Mouse (Mus musculus) layer of hippocampus, postnatal 36 days (tissue): Measurements from ENCODE around the gene H2-Oa. TPM values are rescaled to one million over a fixed set of nuclear protein-coding genes. Genes with fewer than 3 reads are reported as not detected.

ENCODE experiments used
- DNase-seq, 2 experiments: peaks; one replicate each; pipeline ENCODE4 v3.0.0; 2022
- total RNA-seq, 2 experiments: library from RNA; stranded (reverse); gene quantifications; 2 replicates each; pipeline ENCODE4 v1.2.3; 2021

H2-Oa gene
- total RNA-seq, result under 1 TPM; 0.35 to 0.42 TPM

GRCm38 (mm10) chr17:34092197-34092875 lies at the start of gene H2-Oa:
Gene H2-Oa (plus strand): TSS chr17:34092340.
- no peak for DNase-seq

GRCm38 (mm10) chr17:34045941-34046340 lies 46.2 kb upstream of the H2-Oa start:
- no peak for DNase-seq

- no peak for DNase-seq
These were observed 44.6 kb upstream of the H2-Oa start for GRCm38 (mm10) chr17:34047404-34048050.

- no peak for DNase-seq
These were observed 34.9 kb upstream of the H2-Oa start for GRCm38 (mm10) chr17:34057224-34057623.

GRCm38 (mm10) chr17:34068864-34069263 lies 23.3 kb upstream of the H2-Oa start:
- no peak for DNase-seq

GRCm38 (mm10) chr17:34072091-34072490 lies 20.0 kb upstream of the H2-Oa start:
- DNase-seq, result no peak

- DNase-seq, result peak; percentile 17 to 61
These were observed 16.9 kb upstream of the H2-Oa start for GRCm38 (mm10) chr17:34075271-34075670.

- peak; percentile 45 to 56 for DNase-seq
These were observed 14.6 kb upstream of the H2-Oa start for GRCm38 (mm10) chr17:34077549-34077948.

GRCm38 (mm10) chr17:34078148-34078547 lies 14.0 kb upstream of the H2-Oa start:
- DNase-seq, result no peak

GRCm38 (mm10) chr17:34079002-34079401 lies 13.1 kb upstream of the H2-Oa start:
- DNase-seq, result no peak

- peak in 1 of 2 experiments; percentile 11 for DNase-seq
These were observed 12.5 kb upstream of the H2-Oa start for GRCm38 (mm10) chr17:34079621-34080020.

- no peak for DNase-seq
These were observed 9.0 kb upstream of the H2-Oa start for GRCm38 (mm10) chr17:34083104-34083503.

- DNase-seq, result no peak
These were observed 4.8 kb upstream of the H2-Oa start for GRCm38 (mm10) chr17:34087386-34087785.

- no peak for DNase-seq
These were observed 4.0 kb upstream of the H2-Oa start for GRCm38 (mm10) chr17:34088124-34088523.

GRCm38 (mm10) chr17:34090923-34091322 lies 1.2 kb upstream of the H2-Oa start:
- DNase-seq, result no peak

- no peak for DNase-seq
These were observed 1.2 kb downstream of the H2-Oa start for GRCm38 (mm10) chr17:34093199-34093874.

GRCm38 (mm10) chr17:34094283-34095035 lies 2.3 kb downstream of the H2-Oa start:
- DNase-seq, result no peak

- no peak for DNase-seq
These were observed 4.4 kb downstream of the H2-Oa start for GRCm38 (mm10) chr17:34096497-34097010.

GRCm38 (mm10) chr17:34097272-34097671 lies 5.1 kb downstream of the H2-Oa start:
- DNase-seq, result no peak

- no peak for DNase-seq
These were observed 6.8 kb downstream of the H2-Oa start for GRCm38 (mm10) chr17:34098709-34099479.

GRCm38 (mm10) chr17:34099531-34099930 lies 7.4 kb downstream of the H2-Oa start:
- no peak for DNase-seq

- no peak for DNase-seq
These were observed 9.0 kb downstream of the H2-Oa start for GRCm38 (mm10) chr17:34101185-34101584.
